Mouse (Mus musculus): ENCODE data around the gene Snrpg. TPM values are rescaled to one million over a fixed set of nuclear protein-coding genes. Genes with fewer than 3 reads are reported as not detected.
A peak's percentile ranks its signal among the peaks of the same experiment; 100 is the strongest.
"Not testable (repeated sequence)": the region's sequence is repeated elsewhere in the genome, so short reads cannot be mapped to it uniquely, and the experiment has no call there.

The Snrpg gene
- total RNA-seq, 2 experiments from 2014 or later: 97.3 to 118 TPM

DNA sequence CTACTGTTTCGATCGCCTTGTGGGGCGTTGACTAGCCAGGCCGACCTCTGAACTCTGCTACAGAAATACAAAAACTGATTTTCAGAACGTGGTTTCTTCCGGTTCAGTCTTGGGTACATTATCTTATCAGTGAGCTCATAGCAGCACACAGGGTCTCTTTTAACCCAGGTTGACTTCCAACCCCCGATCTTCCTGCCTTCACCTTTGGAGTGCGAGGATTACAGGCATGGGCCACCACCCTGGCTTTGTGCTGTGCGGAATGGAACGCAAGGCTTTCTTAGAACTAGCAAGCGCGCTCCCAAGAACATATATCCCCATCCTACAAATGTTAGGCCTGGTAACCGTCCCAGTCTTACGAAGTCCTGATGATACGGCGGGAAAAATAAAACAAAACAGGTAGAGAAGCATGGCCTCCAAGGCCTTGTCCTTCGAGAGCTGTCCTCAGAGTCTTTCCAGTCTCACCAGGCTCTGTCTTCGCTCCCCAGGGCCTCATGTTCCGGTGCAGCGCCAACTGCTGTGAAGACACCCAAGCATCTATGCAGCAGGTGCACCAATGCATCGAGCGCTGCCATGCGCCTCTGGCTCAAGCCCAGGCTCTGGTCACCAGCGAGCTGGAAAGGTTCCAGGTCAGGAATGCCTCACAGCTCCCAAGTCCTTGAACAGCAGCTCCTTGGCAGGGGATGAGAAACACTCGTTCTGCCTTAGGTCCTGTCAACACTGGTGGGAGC, 4.8 kb upstream of the Snrpg start:
- peak in 1 of 2 experiments; percentile 48 for DNase-seq (ENCODE audit: low spot score in 2 of 2)

DNA sequence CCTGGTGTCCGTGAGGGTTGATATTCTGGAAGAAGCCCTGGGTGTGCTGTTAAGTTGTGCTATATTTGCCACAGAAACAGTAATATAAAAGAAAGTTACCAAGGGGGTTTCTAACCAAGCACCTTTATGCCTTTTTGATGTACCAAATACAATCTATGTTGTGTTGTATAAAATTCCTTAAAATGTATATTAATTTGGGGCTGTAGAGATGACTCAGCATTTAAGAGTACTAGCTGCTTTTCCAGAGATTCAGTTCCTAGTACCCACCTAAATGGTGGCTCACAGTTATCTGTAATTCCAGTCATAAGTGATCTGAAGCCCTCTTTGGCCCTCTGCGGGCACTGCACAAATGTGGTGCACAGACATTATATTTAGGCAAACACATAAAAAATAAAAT, 4.3 kb upstream of the Snrpg start:
- no peak for DNase-seq (ENCODE audit: low spot score in 2 of 2)

DNA sequence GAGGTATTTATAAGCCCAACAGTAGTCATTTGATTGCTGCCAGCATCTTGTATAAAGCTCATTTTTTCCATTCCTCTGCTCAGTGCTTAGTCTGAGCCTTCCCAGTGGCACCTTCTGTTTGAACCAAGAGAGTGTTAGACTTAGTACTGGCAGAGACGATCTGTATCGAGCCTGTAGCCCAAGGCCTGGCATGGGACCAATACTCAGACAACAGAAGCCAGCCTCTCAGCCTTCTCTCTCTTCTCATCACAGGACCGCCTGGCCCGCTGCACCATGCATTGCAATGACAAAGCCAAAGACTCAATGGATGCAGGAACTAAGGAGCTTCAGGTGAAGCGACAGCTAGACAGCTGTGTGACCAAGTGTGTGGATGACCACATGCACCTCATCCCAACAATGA, 2.6 kb upstream of the Snrpg start:
- no peak for DNase-seq (ENCODE audit: low spot score in 2 of 2)

DNA sequence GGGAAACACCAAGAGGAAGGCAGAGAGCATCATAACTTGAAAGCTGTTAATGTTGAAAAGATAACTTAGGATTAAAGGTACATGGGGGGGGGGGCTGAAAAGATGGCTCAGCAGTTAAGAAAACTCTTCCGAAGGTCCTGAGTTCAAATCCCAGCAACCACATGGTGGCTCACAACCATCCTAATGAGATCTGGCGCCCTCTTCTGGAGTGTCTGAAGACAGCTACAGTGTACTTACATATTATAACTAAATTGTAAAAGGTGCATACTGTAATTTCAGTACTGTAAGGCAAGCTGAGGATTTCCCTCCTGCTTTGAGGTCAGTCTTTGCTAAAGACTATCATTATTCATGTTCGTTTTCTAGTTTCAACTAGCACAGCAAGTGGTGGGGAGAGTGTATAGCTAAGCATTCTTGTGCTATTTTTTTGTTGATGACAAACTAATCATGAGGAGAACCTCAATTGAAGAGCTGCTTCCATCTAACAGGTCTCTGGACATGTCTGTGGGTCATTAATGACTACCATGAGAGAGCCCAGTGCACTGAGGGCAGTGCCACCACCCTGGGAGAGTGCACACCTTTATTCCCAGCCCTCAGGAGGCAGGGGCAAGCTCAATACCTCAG, 901 bp upstream of the Snrpg start:
- no peak for DNase-seq (ENCODE audit: low spot score in 2 of 2)

DNA sequence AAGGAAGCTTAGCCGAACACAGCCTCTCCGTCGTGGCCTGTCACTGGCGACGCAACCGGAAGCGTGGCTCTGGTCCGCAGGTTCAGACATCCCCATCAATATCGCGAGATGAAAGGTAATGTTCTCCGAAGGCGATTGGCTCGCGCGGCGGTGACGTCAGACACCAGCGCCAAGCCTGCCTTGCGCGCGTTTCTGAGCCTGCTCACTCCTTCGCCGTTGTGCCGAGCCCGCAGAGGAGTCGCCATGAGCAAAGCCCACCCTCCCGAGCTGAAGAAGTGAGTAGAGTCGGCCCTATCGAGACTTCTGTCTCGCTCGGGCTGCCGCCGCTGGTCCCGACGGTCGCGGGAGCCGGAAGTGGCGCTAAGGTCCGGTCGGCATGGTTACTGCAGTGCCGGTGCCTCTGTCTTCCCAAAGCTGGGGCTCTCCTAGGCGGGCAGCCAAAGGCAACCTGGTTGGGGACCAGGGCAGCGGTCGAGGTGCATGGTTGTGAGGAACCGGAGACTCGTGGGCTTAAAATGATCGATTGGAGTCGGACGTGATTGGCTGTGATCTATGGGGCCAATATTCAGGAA, 322 bp downstream of the Snrpg start:
- DNase-seq (ENCODE audit: low spot score in 2 of 2): peak; percentile 88 to 95

DNA sequence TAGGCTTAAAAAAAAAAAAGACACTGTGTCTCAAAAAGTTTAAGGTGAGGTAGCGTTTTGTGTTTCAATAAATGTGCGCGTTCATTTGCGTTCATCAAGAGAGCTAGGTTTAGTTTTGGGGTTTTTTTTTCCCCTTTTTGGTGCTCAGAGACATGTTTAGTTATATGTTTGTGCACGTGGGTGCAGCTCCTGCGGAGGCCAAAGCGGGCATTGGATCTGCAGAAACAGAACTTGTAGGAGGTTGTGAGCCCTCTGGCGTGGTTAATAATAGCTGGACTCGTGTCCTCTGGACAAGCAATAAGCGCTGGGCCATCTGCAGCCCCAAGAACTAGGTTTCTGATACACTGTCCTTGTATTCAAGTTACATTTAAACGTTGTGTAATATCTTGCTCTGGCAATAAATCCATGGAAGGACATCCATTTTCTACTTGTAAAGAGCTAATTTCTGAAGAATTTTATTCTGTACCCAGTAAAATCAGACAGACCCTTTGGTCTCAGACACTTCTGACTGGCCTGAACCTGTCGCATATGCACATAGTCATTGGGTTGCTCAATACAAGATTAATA, 929 bp downstream of the Snrpg start:
- no peak for DNase-seq (ENCODE audit: low spot score in 2 of 2)

DNA sequence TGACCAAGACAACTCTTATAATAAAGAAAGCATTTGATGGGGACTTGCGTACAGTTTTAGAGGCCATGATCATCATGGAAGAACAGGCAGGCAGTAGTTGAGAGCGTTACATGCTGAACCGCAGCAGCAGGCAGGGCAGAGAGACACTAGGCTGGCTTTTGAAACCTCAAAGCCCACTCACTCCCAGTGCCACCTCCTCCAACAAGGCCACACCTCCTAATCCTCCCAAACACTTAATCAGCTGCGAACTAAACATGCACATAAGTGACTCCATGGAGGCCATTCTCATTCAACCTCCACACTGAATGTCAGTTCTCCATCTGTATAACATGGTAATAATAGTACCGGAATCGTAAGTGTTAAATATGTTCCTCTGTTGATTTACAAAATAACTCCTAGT, 2.5 kb downstream of the Snrpg start:
- DNase-seq (ENCODE audit: low spot score in 2 of 2): no peak

DNA sequence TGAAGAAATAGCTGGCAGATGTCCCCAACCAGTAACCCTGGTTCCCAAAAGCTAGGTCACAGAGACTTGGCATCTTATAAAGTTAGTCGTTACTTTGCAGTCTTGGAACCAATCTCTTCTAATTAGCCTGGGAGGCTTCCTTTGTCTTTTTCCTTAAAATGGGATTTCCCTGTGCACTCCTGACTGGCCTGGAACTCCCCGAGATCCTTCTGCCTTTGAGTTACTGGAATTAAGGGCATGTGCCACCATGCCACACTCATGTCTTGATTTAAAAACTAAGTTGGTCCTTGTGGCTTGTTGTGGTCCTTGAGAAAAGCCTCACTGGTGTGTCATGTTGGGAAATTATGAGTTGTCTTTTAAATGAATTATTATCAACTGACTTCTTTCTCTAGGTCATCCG, 7.2 kb downstream of the Snrpg start:
- no peak for DNase-seq (ENCODE audit: low spot score in 2 of 2)

DNA sequence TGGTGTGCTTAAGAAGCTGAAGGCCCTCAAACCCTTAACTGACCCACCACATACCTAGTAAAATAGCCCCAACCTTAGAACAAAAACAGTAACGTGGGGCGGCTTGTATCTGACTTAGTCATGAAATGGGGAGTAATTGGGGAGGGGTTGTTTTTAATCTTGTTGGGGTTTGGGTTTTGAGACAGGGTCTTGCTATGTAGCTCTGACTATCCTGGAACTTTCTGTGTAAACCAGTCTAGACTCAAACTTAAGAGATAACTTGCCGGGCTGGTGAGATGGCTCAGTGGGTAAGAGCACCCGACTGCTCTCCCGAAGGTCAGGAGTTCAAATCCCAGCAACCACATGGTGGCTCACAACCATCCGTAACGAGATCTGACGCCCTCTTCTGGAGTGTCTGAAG, 9.0 kb downstream of the Snrpg start:
- DNase-seq (ENCODE audit: low spot score in 2 of 2): not testable (repeated sequence)

DNA sequence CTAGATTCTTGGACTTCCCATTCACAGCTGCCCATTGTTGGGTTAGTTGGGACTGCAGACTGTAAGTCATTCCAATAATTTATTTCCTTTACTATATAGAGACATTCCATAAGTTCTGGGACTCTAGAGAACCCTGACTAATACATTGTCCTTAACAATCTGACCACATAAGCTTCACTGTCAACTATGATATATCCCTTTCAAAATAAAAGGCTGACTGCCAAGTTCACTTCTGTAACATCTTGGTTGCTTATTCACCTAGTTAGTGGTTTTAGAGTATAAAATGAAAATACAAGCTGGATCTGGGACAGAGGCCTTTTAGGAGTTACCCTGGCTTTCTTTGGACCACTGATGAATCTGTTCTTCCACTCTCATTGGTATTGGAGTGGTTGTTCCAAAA, 11.4 kb downstream of the Snrpg start:
- DNase-seq (ENCODE audit: low spot score in 2 of 2): no peak

DNA sequence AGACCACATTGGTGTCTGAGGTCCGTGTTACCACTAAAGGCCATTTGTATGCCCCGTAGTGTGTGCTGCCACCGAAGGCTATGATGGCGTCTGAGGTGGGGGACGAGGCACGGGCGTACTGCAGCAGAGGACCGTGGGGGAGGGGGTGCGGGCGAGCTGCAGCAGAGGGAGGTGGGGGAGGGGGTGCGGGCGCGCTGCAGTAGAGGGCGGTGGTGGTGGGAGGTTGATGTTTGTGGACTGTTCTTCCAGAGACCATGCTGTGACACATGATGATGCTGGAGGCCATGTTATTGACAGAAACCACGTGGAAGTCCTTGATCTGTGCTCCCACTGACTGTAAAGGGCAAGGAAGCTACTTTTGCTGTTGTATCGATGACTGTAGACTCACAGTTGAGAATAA, 12.3 kb downstream of the Snrpg start:
- no peak for DNase-seq (ENCODE audit: low spot score in 2 of 2)

DNA sequence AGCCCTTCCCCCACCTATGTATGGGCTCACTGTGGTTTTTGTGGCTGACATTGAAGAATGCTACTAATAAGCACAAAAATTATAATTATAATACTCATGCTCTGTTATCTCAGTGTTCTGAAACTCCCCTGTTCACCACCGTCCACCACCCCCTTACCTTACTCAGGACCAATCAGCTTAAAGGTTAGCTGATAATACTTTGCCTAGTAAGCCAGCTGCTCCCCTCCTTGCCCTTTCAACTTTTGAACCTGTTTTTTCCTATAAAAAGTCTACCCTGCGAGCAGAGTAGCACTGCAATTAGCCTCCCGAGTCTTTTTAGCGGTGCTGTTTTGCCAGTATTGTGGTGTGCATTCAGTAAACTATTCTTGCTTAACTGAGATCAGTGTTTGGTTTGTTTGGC, 13.6 kb downstream of the Snrpg start:
- DNase-seq (ENCODE audit: low spot score in 2 of 2): no peak

DNA sequence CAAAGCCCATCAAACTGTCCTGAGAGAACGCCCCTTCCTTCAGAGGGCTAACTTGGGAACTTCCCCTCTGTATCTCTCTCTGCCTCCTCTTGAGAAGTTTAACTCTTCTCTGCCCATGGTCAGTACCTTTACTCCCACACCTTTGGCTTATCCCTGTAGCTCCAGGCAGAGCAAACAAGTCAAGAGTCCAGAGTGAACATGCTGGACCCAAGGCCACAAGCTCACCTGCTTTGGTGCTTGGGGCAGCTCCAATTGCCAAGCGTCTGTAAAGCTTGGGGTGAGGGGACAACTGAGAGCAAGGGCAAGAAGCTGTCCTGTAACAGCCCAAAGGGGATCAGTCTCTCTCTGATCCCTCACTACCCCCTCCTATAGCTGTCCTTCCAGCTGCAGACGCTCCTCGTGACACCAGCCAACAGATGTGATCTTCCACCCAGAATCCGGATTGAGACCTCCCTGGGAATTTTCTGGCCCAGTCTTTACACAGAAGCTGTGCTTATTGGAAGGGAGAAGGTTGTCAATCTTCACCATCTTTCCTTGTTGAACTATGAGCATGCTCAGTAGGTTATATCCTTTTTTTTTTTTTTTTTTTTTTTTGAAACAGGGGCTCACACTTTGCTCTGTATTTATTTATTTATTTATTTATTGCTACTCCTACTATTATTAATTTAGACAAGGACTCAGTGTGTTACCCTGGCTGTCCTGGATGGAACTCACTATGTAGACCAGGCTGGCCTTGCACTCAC, 14.4 kb downstream of the Snrpg start:
- DNase-seq (ENCODE audit: low spot score in 2 of 2): no peak

DNA sequence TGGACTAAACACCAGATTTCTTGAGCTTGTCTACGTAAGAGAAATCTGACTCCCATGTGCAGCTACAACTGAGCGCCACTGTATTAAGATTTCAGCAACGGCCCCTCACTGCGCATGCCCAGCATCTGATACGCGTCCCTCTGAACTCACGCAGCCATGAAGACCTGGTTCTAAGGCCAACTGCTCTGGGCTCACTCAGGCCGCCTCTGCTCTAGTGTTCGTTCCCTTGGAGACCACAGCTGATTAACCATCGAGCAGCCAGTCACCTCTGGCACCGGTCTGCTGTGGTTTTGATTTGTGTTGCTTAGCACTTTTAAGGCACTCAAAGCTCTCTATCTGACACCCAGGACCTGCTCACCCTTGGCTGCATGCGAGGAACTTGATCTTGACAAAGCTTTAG, 16.2 kb downstream of the Snrpg start:
- DNase-seq (ENCODE audit: low spot score in 2 of 2): no peak

DNA sequence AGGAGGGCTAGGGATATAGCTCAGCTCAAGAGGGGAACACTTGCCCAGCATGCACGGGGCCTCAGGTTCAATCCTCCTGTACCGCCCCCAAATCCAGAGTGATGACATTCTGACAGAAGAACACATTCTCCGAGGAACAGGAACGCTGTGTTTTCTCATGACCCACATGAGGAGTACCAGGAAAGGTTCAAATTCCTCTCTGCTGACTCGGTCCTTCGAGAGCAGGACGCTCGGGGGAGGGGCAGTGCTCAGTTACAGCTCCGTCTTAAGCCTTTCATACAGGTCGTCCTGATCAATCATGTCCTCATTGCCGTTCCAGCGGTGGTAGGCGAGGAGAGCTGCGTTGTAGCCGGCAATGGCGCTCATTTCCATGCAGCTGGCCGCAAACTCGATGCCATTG, 17.4 kb downstream of the Snrpg start:
- DNase-seq (ENCODE audit: low spot score in 2 of 2): no peak

DNA sequence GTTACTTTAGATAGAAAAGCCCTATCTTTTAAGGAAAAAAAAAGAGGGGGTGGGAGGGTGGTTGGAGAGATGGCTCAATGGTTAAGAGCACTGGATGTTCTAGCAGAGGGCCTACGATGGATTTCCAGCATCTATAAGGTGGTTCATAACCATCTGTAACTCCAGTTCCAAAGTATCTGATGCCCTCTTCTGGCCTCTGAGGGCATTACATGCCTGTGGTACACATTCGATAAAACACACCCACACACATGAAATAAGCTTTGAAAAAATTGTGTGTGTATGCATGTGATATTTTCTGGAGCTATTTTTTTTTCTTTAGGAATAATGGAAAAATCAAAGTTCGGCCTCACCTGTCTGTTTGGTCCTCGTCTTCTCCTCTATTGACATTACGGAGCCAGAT, 20.2 kb downstream of the Snrpg start:
- no peak for DNase-seq (ENCODE audit: low spot score in 2 of 2)

DNA sequence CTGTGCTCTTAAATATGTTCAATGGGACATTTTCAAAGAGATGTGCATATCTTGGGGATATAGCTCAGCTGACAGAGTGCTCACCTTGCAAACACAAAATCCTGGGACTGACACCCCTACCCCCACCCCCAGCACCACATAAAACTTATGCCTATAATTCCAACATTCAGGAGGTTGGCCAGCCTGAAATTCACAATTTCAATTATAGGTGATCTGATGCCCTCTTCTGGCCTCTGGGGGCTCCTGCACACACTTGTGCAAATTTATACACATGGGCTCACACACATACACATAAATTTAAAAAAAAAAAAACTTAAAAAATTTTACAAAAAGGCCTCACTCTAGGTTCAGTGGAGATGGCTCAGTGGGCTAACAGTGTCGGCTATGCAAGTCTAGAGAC, 22.1 kb downstream of the Snrpg start:
- no peak for DNase-seq (ENCODE audit: low spot score in 2 of 2)

DNA sequence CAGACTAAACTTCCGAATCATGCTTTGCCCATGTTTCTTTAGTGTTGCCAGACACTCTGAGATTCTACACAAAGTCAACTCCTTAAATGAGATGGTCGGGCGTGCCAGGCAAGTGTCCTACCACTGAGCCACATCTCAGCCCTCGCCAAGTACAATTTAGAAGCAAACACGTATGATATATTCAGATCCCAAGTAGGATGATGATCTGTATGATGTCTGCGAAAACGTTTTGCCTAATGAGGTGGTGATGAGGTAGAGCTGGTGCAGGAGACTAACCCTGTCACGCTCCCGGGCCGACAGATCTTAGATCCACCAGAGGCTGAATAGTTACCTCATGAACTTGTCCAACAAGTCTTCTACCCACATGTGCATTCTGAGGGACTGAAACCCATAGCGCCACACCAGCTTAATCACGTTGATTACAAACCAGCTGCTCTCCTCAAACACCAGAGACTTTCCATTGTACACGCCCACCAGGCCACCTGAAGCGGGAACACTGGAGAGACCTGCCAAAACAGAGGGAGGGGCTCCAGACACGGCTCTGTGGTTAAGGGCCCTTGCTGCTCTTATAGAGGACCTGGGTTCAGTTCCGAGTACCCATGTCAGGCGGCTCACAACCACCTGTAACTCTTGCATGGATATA, 23.1 kb downstream of the Snrpg start:
- no peak for DNase-seq (ENCODE audit: low spot score in 2 of 2)

DNA sequence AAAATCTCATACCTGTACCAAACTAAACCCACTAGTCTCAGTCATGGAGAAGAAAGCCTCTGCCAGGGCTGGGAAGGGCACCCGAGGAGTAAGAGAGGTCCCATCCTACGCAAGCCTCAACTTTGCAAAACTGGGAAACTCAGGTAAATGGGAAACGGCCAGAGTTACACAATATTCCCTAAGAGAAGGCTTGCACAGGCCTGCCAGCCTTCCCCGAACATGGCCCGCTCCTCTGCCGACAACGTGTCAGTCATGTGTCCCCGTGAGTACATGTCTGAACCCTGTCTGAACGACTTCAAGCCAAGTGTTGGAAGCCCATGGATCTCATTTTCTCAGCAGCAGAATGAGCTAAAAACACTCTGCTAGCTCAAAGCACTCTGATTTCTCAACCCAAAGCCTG, 23.9 kb downstream of the Snrpg start:
- DNase-seq (ENCODE audit: low spot score in 2 of 2): no peak

DNA sequence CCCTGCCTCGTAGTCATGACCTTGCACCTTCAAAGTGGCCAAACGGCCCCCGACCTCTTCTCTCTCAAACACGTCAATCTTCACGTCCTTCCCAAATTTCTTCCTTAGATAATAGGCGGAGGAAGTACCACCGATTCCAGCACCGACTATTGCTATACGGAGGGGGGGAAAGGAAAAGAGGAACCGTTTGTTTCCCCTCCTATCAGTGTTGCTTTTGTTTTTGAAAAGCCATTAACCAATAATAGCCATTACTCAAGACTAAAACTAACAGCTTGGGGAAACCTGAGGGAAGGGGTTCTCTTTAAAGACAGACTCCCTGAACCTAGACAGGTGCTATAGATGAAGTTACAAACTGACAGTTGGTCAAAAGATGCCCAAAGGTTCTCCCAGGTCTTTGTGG, 24.9 kb downstream of the Snrpg start:
- no peak for DNase-seq (ENCODE audit: low spot score in 2 of 2)

DNA sequence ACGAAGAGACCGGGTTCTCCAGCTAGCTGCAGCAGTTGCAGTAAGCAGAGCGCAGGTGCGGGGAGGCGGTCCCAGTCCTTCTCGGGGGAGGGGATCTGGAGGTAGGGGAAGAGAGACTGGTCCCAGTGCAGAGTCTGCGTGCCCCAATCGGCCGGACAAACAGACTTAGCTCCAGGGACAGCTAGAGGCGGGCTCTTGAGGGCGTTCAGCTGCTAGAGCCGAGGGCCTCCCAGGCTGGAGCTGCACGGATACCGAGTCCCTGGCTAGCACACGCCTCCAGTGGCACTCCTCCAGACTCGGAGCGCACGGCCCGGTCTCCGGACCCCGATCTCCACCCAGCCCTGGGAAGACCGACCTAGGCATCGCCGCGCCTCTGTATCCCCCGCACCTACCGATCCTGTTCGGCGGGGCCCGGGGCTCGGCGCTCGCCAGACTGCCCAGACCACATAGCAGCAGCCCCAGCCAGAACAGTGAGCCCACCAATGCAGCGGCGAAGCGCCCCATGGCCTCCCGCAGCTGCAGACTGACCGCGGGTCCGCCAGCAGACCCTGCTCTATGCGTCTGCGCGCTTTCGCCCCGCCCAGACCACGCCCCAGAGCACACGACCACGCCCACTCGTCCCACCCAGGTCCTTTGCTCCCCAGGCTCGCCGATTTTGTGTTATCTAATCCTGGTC, 25.6 kb downstream of the Snrpg start, which contains the start of gene Pcyox1:
Gene Pcyox1, minus strand, starts transcription at position 574 of the 676 bp plus-strand sequence.
- peak; percentile 82 to 89 for DNase-seq (ENCODE audit: low spot score in 2 of 2)
